Mouse (Mus musculus) cerebellum, adult 11-12 months (tissue): ENCODE data around the gene Adh6a.

ENCODE experiments used
- DNase-seq: peaks from one replicate; pipeline ENCODE4 v3.0.0; 2022

Gene Adh6a

DNA sequence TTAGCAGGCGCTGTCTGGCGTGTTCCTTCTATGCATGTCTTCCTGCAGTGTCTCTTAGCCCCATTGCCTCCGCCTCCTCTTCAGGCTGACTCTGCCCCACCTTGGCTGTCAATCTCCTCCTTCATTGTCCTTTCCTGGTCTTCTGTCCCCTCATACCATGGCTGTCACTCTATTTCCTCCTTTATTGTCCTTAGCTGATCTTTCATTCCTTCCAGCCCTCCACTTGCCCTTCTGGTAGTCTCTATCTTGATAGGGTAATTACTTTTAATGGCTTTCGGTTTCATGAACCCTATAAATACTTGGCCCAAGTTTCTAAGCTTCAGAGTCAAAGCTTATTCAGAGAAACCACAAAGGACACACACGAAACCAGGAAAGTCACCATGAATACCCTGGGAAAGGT, at the start of gene Adh6a:
Gene Adh6a (plus strand): TSS at position 322 of the 400 bp plus-strand sequence.
- DNase-seq = no peak

DNA sequence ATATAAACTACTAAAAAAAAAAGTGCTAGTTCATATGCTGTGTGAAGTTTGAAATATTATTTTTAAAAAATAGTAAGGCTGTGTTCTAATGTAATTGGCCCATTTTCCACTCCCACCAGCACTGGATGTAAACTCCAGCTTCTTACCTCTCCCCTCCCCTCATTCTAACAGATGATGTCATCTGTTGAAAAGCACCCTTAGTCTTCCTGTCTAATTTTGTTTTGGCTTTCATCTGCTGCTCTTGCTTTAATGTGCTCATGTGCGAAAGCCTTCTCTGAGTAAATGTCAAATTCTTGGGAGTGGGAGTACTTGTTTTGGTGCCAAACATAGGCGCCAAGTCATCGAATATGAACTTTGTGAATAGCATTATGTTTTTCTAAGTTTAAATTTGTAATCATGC, 48.4 kb upstream of the Adh6a start:
- no peak for DNase-seq

DNA sequence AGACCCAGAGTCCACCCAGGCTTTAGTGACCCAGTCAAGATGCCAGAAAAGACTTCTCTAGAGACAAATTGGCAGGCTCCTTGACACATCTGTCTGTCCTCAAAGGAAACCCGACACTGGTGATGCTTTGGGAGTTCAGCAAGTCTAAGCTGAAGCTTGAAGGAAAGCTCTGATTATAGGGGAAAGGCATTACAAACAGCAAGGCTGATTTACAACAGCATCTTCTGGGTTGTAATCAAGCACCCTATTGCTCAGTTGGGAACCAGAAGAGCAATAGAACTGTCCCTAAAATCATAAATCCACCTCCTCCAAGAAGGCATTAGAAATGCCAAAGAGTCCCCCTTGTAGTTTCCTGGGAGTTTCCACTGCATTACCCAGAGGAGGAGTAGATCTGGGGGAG, 42.6 kb upstream of the Adh6a start:
- no peak for DNase-seq

DNA sequence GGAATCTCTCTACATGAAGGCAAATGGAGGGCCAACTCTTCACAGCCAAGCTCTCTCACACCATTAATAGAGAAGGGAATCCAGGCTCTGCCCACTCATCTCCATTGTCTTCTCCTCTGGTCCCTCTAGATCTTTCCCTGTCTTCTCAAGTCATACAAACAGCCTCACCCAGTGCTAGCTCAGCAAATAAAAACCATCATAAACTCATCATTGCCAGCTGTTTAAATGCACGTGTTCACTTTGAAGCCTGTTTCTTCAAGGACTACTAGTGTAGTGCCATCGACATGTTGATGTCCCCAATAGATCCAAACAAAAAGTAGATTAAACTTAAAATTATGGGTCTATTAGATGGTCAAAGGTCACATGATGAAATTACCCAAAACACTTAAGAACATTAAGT, 41.8 kb upstream of the Adh6a start:
- no peak for DNase-seq

DNA sequence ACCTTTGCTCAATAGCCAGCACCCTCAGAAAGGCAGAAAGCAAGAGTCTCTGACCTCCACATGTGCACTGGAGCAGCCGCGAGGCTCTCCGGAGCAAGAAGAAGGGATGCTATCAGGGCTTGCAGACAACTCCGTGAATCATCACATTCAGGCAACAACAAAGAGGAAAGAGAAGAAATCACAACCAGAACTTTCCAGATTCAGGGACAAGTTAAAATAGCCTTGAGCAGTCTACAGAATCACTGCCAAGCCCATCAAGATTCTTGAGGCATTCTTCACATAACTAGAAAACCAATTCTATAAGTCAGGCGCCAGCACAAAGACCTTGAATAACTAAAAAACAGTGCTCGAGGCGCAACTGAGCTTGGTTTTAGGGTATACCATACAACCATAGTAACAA, 40.0 kb upstream of the Adh6a start:
- DNase-seq = no peak

DNA sequence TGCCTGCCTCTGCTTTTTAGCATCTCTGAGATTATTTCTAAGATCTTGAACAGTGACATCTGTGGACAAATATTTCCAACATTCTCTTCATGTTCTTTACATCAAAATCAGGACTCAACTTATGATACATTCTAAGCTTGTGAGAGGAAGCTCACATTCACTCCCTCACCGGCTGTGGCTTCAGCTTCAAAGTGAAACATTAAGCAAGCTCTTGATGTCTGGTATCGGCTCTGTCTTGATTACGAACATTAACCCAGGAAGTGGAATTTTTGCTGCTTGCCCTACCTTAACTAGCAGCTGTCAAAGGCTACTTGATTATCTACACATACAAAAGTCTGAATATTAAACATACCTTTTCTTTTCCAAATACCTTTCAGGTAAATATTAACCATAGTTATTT, 38.0 kb upstream of the Adh6a start:
- DNase-seq = no peak

DNA sequence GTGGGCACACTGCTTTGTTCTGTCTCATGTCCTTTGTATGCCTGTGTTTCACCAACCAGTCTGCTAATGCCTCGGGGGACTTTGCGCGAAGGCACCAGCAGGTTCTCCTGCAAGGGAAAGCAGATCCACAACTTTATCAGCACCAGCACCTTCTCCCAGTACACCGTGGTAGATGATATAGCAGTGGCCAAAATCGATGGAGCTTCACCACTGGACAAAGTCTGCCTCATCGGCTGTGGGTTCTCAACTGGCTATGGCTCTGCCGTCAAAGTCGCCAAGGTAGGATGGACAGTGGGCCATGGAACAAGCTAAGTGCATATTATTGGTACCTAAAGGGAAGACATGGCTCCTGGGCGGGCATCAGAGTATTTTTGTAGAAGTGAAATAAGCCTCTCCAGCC, 30.5 kb upstream of the Adh6a start:
- DNase-seq = no peak

DNA sequence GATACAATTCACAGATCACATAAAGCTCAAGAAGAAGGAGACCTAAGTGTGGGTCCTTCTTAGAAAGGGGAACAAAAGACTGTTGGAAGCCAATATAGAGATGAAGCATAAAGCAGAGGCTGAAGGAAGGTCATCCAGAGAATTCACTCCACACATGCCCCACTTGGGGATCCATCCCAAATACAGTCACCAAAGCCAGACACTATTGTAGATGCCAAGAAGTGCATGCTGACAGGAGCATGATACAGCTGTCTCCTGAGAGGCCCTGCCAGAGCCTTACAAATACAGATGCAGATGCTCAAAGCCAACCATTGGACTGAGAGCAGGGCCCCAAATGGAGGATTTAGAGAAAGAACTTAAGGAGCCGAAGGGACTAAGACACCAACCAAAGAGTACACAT, 29.3 kb upstream of the Adh6a start:
- no peak for DNase-seq

DNA sequence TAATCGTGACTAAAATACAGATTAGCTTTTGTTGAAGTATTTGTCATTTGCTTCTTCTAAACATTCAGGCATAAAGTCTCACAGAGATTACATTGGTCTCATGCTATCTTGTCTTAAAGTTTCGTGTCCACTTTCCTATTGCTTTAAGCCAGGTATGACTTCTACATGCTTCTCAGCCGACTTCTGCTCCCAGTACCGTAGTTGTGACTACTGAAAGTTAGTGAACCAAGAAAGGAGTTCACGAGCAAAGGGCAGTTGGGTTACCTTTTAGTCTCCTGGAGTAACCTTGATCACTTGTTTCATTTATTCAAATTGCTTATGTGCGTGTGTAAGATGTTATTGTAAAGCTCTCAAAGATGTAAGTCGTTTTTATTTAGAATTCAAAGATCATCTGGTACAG, 27.1 kb upstream of the Adh6a start:
- DNase-seq = no peak

DNA sequence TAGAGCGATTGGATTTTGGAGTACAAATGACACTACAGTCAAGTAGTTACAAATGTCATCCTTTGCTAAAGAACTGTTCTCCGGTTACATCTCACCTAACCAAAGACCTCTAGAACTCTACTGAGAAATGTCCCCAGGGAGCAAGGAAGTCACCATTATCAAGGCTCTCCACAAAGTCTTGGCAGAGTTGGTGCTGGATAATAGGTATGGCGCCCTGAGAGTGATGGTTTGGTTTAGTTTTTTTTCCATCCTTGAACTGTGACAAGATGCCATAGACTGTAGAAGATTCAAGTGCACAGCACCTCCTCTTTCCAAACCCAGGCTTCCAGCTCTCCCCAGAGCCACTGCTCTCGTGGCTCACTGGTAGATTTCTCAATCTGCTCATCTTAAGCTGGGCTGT, 25.4 kb upstream of the Adh6a start:
- no peak for DNase-seq

DNA sequence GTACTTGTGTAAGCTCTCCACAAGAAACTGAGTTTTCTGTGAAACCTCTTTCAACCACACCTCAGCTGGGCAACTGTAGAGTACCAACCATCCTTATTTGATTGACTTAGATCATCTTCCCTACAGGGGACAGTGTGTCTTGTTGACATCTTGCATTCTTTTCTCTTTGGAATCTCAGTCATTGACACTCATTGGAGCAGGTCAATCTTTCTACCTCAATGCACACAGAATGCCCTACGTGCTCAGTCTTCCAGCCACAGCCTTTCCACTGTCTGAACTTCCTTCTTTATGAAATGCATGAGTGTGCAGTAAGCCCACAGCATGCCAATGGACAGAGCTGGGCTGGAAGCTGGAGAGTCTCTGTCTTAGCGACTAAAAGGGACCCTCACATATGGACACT, 22.4 kb upstream of the Adh6a start:
- DNase-seq = no peak

DNA sequence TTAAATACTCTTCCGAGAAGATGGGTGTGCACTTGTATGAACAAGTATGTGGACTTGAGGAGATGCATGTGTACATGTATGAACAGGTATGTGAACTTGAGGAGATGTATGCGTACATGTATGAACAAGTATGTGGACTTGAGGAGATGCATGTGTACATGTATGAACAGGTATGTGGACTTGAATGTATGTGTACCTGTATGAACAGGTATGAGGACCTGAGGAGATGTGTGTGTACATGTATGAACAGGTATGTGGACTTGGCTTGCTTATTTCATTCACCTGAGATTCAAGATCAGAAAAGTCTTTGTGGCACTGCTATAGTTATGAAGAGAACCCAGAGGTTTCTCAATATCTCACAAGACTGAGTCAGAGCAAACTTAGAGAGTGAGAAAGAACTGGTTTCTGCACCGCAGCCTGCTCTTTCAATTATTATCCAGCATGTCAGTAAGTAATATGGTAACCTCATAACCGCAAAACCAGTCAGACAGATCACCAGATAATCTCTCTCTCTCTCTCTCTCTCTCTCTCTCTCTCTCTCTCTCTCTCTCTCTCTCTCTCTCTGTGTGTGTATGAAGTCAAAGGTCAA, 21.5 kb upstream of the Adh6a start:
- no peak for DNase-seq

DNA sequence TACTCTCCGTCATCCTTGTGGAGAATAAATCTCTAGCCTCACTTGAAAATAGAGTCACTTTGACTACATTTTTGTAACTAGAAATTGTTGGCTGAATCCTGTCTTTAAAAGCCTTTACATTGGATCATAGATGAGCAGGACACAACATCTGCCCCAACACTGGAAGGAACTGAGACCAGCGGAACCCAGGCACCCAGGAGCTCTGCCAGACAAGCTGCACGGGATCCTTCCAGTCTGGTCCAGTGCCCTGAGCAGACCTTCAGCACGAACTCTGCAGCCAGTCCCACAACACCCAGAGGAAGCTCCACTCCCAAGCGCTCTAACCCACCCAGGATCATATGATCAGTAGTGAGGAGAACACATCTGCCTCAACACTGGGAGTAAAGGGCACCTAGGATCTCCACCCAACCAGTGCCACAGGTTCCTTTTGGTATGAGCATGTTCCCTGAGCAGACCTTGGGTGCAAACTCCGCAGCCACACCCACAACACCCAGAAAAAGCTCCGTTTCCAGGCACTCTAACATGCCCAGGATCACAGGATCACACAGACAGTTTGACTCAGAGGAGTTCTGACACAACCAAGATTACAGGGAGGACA, 19.7 kb upstream of the Adh6a start:
- no peak for DNase-seq

DNA sequence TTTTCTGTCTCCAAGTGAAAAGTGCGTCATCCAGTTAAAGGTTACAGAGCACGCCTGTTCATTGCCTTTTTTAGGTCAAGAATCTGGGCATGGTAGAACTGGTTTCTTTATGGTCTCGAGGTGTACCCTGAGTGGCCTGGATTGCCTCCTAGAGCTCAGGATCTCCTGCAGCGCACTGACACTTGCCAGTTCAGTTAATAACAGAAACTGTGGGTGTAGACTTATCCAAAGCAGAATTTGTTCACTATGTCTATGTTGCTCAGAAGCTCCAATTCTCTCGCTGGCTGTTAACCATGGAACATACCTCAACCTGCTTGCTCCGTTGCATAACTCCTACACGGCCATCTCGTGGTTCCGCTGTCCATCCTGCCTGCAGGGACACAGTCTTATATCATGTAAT, 13.0 kb upstream of the Adh6a start:
- no peak for DNase-seq

DNA sequence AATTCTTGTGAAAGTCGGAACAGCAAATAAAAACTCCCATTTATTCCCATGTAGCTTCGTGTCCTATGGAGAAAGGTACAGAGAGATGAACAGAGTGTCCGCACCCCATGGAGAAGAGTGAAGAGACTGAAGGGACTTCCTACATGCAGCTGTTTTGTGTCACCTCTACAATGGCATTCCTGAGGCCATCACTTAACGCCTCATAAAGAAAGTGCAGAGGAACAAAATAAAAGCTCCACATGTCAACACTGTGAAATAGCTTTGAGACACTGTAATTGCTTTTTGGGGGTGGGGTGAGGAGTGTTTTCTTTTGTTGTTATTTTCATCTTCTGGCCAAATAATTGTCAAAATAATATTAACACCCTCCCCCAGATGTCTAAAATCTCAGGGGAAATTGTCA, 10.4 kb upstream of the Adh6a start:
- DNase-seq = no peak

DNA sequence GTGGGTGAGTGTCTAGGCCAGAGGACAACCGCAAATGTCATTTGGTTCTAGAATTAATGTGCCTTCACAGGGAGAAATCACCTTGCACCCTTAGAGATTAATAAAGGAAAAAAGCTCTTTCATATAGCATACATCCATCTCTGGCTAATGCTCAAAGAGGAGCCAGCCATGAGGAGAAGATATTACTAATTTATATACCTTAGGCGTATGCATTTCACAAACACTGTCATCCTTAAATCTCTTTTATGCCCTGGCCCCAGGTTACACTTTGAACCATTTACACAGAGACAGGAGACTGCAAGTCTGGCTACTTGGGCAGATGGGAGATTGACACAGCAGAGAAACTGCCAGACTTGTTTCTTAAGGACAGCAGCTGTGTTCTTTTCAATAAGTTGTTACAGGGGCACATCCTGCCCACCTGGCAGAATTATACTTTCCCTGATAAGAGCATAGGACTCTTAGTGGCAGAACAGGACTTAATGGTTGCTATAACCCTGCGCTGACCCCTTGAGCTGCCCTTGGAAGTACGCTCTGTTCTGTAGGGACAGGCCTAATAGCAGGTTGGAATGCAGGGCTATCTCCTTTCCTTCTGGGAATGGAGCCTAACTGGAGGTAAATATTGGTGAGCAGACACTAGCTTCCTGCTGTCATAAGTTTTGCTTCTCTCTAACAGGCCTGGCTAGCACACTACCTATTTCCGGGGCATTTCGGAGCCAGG, 9.2 kb upstream of the Adh6a start:
- no peak for DNase-seq

DNA sequence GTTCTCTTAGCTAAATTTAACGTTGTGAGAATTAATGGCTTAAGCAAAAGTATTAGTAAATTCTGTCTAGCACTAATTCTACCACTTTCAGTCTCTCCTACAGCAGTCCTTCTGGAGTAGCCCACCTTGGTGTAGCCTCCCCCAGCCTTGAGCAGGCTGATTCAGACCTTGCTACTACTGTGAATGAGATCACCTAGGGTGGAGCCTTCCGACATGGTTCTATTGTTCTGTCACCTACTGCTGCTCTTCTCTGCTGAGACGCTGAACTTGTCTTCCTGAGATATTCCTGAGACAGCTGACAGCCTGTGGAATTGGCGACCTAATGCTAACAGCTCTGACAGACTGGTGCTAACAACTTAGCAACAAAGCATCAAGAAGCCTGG, 8.6 kb upstream of the Adh6a start:
- no peak for DNase-seq

DNA sequence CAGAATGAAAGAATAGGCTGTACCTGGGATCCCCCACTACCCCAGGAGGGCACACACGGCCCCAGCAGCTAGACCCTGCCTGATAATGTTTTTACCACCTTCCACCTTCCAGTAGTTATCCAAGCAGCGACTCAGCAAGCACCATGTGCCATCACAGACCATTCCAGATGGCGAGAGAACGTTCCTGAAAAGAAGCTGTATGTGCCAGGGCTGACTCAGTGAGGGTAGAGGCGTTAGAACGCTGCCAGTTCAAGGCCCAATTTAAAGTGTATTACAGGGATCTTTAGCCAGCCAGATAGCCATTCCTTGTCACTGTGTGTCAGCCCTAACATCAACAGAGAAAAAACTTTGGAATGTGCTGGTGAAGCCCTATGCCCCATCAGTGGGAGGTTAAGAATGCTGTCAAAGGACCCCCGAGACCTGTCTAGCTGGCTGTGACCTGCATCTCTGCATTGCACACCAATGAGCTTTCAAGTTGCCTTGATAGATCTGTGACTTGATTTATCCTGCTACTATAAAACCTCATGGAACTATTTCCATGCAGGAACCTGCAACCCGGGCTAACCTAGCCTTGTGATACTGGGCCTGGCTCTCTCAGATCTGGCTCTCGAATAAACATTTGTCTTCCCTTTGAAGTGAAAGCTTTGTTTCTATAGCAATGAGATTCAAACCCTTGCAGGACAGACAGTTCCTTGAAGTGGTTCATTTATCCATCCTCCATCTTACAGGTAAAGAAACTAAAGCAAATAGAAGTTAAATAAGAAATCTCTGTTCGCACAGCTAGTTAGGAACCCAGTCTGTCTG, 7.4 kb upstream of the Adh6a start:
- DNase-seq = no peak

DNA sequence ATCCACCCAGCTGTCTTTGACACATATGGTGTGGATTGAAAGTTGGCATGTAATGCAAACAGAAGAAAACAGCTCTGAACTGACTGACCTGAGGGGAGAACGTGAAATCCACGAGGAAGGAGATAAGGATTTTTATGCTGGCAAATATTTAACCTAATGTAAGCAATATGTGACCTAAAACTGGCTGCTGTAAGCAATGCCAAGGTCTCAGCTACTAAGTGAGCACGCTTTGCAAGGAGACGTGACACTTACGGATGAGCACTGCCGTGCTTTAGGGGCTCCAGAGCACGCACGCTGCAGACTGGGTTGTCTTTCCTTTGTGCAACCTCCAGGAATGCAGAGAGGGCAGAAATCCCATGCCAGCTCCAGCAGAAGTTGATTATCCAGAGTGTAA, 6.8 kb upstream of the Adh6a start:
- no peak for DNase-seq

DNA sequence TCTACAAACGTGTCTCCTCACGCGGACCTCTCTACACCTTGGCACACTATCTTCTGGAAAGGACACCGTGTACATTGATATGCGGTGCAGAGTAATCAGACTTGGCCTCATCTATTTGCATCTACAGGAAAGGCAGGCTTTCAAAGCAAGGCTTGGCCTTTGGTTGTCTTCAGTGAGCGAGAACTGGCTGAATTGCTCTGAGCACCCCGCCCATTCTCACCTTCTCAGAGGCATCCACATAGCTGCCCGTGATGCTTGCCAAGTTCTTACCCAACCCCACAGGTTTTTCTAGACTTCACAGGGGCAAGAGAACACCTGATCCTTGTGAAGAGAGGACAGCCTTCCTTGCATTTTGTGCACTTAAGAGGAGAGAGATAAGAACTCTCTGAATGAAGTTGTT, 3.2 kb upstream of the Adh6a start:
- no peak for DNase-seq

DNA sequence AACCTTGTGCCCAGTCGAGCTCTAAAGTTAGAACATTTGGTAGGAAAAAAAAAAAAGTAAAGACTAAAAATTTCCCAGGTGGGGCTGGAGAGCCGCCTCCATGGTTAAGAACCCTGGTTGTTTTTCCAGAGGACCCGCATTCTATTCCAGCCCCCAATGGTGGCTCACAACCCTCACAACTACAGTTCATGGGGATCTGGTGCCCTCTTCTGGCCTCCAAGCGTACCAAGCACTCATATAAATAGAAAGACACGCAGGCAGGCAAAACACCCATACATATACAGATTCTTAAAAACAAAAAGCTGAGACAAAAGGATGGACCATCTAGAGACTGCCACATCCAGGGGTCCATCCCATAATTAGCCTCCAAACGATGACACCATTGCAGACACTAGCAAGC, 2.1 kb upstream of the Adh6a start:
- DNase-seq = no peak

DNA sequence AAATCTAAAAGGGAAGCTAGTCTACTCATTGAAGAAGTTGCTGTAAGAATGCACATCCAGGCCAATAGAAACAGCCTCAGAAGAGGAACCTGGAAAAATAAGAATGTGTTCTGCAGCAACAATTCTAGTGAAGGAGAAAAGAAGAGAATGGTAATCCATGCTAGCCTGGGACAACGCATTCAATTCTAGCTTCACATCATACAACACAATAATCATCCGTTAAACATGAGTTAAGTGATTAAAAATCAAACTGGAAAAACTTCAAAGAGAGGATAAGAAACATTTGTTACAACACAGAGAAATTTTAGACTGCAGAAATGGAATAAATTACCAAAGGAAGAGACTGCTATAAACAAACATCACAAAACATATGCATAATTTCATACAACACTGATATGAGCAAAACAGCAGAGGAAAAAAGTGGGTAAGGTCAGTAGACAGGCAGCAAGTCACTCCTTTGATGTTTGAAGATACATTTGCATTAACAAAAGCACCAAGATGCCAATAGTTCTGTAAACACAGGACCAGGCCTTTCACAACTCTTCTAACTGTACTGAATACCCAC, 3.9 kb downstream of the Adh6a start:
- no peak for DNase-seq

DNA sequence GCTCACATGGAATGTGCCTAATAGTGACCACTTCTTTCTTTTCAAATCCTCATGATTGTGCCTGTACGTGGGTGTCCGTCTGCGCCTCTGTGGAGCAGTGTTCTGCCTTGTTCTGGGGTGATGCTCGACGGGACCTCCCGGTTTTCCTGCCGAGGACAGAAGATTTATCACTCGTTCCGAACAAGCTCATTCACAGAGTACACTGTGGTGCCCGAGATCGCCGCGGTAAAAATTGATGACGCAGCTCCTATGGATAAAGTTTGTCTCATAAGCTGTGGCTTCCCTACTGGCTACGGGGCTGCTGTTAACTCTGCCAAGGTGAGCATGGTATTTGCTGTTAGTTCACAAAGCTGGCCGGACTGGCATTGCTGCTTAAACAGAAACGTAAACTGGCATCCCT, 11.9 kb downstream of the Adh6a start:
- no peak for DNase-seq

DNA sequence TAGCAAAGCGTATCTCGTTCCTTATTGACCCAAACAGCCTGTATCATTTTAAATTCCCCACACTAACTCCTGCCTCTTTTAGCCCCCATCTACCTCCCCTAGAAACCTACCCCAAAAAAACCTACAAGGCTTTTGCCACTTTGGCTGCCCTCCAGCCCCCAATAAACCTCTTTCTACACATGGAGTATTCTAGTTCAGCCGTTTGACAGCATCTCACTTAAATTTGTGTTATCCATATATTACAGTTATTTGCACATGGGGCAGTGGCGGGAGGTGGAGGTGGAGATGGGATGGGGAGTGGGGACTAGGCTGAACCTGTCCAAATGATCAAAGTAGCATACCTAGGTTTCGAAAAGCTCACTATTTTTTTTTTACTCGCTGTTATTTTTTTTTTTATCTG, 12.4 kb downstream of the Adh6a start:
- no peak for DNase-seq
